Mouse (Mus musculus): ENCODE measurements around the gene Hid1. TPM values are rescaled to one million over a fixed set of nuclear protein-coding genes. Genes with fewer than 3 reads are reported as not detected.
A peak's percentile ranks its signal among the peaks of the same experiment; 100 is the strongest.

The Hid1 gene
- total RNA-seq, 2 experiments from 2014 or later: not detected

- ATAC-seq (replicated peaks; ENCODE audit: poor library complexity, severe bottlenecking): no peak
These were observed 25.7 kb downstream of the Hid1 start for GRCm38 (mm10) chr11:115341866-115342265.

GRCm38 (mm10) chr11:115341246-115341645 lies 26.3 kb downstream of the Hid1 start:
- no peak for ATAC-seq (replicated peaks; ENCODE audit: poor library complexity, severe bottlenecking)

- no peak for ATAC-seq (replicated peaks; ENCODE audit: poor library complexity, severe bottlenecking)
These were observed 29.7 kb downstream of the Hid1 start for GRCm38 (mm10) chr11:115337826-115338225.

DNA sequence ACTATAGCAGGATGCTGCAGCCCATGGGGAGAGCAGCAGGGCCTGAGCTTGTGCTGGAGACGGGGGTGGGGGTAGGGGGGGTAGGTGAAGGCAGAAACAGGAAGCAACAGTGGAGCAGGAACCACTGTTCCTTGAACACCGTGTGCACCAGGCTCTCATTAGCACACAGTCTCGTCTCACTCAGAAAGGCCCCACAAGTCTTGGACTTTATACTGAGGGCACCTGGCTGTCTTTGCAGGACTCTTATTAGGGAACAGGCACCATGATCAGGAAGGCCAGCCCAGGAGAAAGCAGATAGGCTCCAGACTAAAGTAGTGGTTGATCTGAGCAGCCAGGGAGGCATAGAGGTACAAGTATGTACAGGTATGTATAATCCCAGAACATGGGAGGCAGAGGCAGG lies 30.2 kb downstream of the Hid1 start:
- ATAC-seq (replicated peaks; ENCODE audit: poor library complexity, severe bottlenecking): no peak; the same call in 1 of the 2 replicates

GRCm38 (mm10) chr11:115336115-115336514 lies 31.4 kb downstream of the Hid1 start:
- peak; percentile 40; the same call in 1 of the 2 replicates for ATAC-seq (replicated peaks; ENCODE audit: poor library complexity, severe bottlenecking)

DNA sequence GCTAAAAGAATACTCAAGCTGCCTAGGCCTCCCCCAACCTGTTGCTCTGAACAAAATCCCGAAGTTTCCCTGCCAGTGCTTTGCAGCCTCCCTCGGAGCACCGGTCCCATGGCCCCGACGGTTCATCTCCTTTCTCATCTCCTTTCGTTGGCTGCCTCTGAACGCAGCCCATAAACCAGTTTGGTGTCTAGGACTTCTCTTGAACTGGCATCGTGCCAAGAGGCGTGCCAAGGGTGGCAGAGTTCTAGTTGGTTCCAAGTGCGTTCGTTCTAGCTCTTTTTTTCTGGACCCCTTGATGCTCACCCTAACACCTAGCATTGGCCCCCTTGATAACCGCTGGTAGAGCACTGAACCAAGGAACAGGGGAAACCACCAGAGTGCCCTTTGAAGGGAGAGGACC lies 32.3 kb downstream of the Hid1 start:
- no peak for ATAC-seq (replicated peaks; ENCODE audit: poor library complexity, severe bottlenecking)

DNA sequence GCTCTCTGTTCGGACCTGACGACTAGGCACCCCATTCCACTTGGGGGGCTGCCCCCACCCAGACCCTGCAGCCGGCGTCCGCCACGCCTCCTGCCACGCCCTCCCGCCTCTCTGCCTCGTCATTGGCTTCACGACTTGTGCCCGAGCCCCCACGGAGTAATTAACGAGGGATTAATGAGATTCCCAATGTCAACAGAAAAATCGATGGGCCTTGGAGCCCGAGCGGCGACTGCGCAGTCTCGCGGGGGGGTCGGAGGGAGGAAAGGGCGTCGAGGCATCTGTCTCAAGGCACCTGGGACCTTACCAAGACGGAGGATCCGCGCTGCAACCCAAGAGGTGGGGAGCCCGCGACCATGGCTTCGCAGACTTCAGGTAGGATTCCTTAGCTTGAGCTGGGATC lies 33.0 kb downstream of the Hid1 start, which contains the start of gene Otop3:
Gene Otop3, plus strand, starts transcription at position 201 of the 400 bp plus-strand sequence.
- ATAC-seq (replicated peaks; ENCODE audit: poor library complexity, severe bottlenecking): no peak

GRCm38 (mm10) chr11:115329339-115329738 lies 38.2 kb downstream of the Hid1 start:
- ATAC-seq (replicated peaks; ENCODE audit: poor library complexity, severe bottlenecking): no peak

GRCm38 (mm10) chr11:115326730-115327129 lies 40.8 kb downstream of the Hid1 start:
- no peak for ATAC-seq (replicated peaks; ENCODE audit: poor library complexity, severe bottlenecking)

DNA sequence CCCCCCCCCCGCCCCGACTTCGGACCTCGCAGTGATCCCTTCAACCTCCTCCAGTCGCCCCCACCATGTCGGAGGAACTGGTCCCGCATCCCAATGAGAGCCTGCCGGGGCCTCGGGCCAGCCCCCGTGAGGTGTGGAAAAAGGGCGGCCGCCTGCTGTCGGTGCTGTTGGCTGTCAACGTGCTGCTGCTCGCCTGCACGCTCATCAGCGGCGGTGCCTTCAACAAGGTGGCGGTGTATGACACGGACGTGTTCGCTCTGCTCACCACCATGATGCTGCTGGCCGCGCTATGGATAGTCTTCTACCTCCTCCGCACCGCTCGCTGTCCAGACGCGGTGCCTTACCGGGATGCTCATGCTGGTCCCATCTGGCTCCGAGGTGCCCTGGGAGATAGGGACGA lies 44.2 kb downstream of the Hid1 start:
- no peak for ATAC-seq (replicated peaks; ENCODE audit: poor library complexity, severe bottlenecking)

- ATAC-seq (replicated peaks; ENCODE audit: poor library complexity, severe bottlenecking): peak; percentile 63
These were observed 45.5 kb downstream of the Hid1 start, which contains the start of gene Ush1g for GRCm38 (mm10) chr11:115321906-115322693. Gene Ush1g (minus strand): TSS chr11:115322041.

GRCm38 (mm10) chr11:115319704-115320383 lies 47.7 kb downstream of the Hid1 start:
- no peak for ATAC-seq (replicated peaks; ENCODE audit: poor library complexity, severe bottlenecking)

- no peak for ATAC-seq (replicated peaks; ENCODE audit: poor library complexity, severe bottlenecking)
These were observed 49.1 kb downstream of the Hid1 start for GRCm38 (mm10) chr11:115318245-115319027.

GRCm38 (mm10) chr11:115317204-115317603 lies 50.4 kb downstream of the Hid1 start:
- ATAC-seq (replicated peaks; ENCODE audit: poor library complexity, severe bottlenecking): no peak

DNA sequence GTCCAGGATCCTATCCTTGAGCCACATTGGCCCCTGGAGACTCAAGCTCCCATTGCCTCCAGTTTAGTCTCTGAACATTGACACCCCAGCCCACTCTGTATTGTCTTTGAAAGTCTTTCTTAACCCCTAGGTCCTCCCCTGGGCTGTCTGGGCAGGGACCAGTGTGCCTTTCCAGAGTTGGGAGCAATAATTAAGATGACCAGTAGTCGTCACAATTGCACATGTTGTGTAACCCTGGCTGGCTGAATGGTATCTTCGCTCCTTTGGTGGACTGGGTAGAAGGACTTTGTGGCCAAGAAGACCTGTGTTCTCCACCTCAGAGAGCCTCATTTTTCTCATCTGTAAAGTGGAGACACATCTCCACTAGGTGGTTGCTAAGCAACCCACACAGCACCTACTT lies 53.3 kb downstream of the Hid1 start:
- ATAC-seq (replicated peaks; ENCODE audit: poor library complexity, severe bottlenecking): peak; percentile 33; the same call in 1 of the 2 replicates

- ATAC-seq (replicated peaks; ENCODE audit: poor library complexity, severe bottlenecking): no peak
These were observed 58.8 kb downstream of the Hid1 start for GRCm38 (mm10) chr11:115308781-115309180.

GRCm38 (mm10) chr11:115306863-115307262 lies 60.7 kb downstream of the Hid1 start, which contains the start of gene Otop2:
Gene Otop2 (plus strand): TSS chr11:115307163.
- no peak for ATAC-seq (replicated peaks; ENCODE audit: poor library complexity, severe bottlenecking)

GRCm38 (mm10) chr11:115303167-115303566 lies 64.4 kb downstream of the Hid1 start:
- ATAC-seq (replicated peaks; ENCODE audit: poor library complexity, severe bottlenecking): no peak

DNA sequence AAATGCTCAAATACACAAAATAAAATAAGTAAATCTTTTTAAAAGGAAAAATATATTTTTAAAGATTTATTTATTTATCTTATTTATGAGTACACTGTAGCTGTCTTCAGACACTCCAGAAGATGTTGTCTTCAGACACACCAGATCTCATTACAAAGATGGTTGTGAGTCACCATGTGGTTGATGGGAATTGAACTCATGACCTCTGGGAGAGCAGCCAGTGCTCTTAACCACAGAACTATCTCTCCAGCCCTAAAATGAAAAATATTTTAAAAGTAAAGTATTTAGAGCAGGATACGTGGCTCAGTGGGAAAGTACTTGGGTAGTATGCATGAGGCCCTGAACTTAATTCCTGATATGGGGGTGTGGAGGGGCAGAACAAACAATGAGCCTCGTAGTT lies 66.2 kb downstream of the Hid1 start:
- no peak for ATAC-seq (replicated peaks; ENCODE audit: poor library complexity, severe bottlenecking)

- ATAC-seq (replicated peaks; ENCODE audit: poor library complexity, severe bottlenecking): no peak
These were observed 66.8 kb downstream of the Hid1 start for GRCm38 (mm10) chr11:115300745-115301144.

- ATAC-seq (replicated peaks; ENCODE audit: poor library complexity, severe bottlenecking): no peak
These were observed 69.4 kb downstream of the Hid1 start for GRCm38 (mm10) chr11:115298160-115298559.
